Comparison of ENCODE assay signal across 8 mouse cellular contexts in genomic region chr9:37551751-37552531, GRCm38 (mm10). TPM values are rescaled to one million over a fixed set of nuclear protein-coding genes. Genes with fewer than 3 reads are reported as not detected.
DNase-seq lines count a peak whose midpoint lies in the region; ATAC-seq and TF ChIP-seq lines count a peak whose summit lies in the region.

No protein-coding gene starts in this region.

- H3K4me3 ChIP-seq in embryonic facial prominence, embryonic 10.5 days = peak overlapping the region; percentile 60
- H3K4me3 ChIP-seq in myocyte = no peak overlapping the region

- 3% methylated on average over 23 of the region's 23 CpGs for WGBS in embryonic facial prominence, embryonic 10.5 days

- H3K9me3 ChIP-seq in embryonic facial prominence, embryonic 10.5 days = no peaks in the 10 kb centered on the region

- ATAC-seq in inflammation-experienced regulatory T-cells, adult 6 months = peak; percentile 25

- peaks cover 98% of the 10 kb centered on the region for H3K27me3 ChIP-seq in embryonic facial prominence, embryonic 10.5 days (replicated peaks; ENCODE audit: low read depth, poor library complexity, severe bottlenecking)
- H3K27me3 ChIP-seq in myocyte (ENCODE audit: control insufficient read depth, insufficient read depth, insufficient read length) = peaks cover 5% of the 10 kb centered on the region

- no peak overlapping the region for H3K27ac ChIP-seq in embryonic facial prominence, embryonic 10.5 days (replicated peaks)

- H3K36me3 ChIP-seq in embryonic facial prominence, embryonic 10.5 days (replicated peaks) = no peaks in the 10 kb centered on the region
- no peaks in the 10 kb centered on the region for H3K36me3 ChIP-seq in myocyte (ENCODE audit: control insufficient read depth, insufficient read depth)

- peak; percentile 36 to 54 for DNase-seq in left cerebral cortex, postnatal 25 days (ENCODE audit: low spot score in 2 of 2)
- no peak for DNase-seq in left cerebral cortex, adult 8-10 months (ENCODE audit: low spot score in 2 of 2)
- DNase-seq in embryonic facial prominence, embryonic 10.5 days (ENCODE audit: low spot score) = peak; percentile 28
- DNase-seq in cerebellum, adult 9-10 months = no peak
- no peak for DNase-seq in kidney, postnatal 36 days
- no peak for DNase-seq in adipocyte (ENCODE audit: low spot score)

- peaks cover 31% of the 10 kb centered on the region for H3K4me1 ChIP-seq in embryonic facial prominence, embryonic 10.5 days

- H3ac ChIP-seq in myocyte (ENCODE audit: control insufficient read depth, insufficient read length) = no peak overlapping the region

- no peak for TF ChIP-seq POLR2A in myocyte (IDR thresholded peaks at IDR 0.05; ENCODE audit: insufficient read length, low read depth)

- peak overlapping the region; percentile 62 for H3K4me2 ChIP-seq in myocyte (ENCODE audit: low read depth)

- intact Hi-C loops in left cerebral cortex, postnatal 25 days (cut with DNase I) = loop anchor here (1.0 to 5.0 kb wide), 3 partner anchors 16 to 125 kb away; partner anchors contain the start of gene Spa17

- H3K79me2 ChIP-seq in myocyte (ENCODE audit: control insufficient read depth, insufficient read depth) = no peaks in the 10 kb centered on the region

TF ChIP-seq in myocyte, 11 proteins besides CTCF, POLR2A, EP300 and RAD21:
- no peak for TF ChIP-seq POLR2AphosphoS2 (IDR thresholded peaks at IDR 0.05; ENCODE audit: insufficient read length, low read depth)
- TF ChIP-seq MYOD1 (IDR thresholded peaks at IDR 0.05; ENCODE audit: control insufficient read depth in 1 of 3, insufficient read length in 2 of 3, low read depth in 2 of 3) = no peak
- TF ChIP-seq USF1 (IDR thresholded peaks at IDR 0.05; ENCODE audit: low read depth) = no peak
- no peak for TF ChIP-seq TCF3 (IDR thresholded peaks at IDR 0.05; ENCODE audit: insufficient read length, low read depth)
- no peak for TF ChIP-seq MAX (IDR thresholded peaks at IDR 0.05; ENCODE audit: low read depth)
- no peak for TF ChIP-seq SRF (IDR thresholded peaks at IDR 0.05; ENCODE audit: control insufficient read depth, insufficient read length, low read depth)
- no peak for TF ChIP-seq REST (IDR thresholded peaks at IDR 0.05; ENCODE audit: insufficient read depth, insufficient read length)
- no peak for TF ChIP-seq CEBPB (IDR thresholded peaks at IDR 0.05; ENCODE audit: insufficient read depth, poor library complexity, severe bottlenecking)
- no peak for TF ChIP-seq E2F4 (IDR thresholded peaks at IDR 0.05; ENCODE audit: insufficient read depth)
- TF ChIP-seq TCF12 (IDR thresholded peaks at IDR 0.05; ENCODE audit: insufficient read depth, poor library complexity, severe bottlenecking) = no peak
- TF ChIP-seq MYOG (IDR thresholded peaks at IDR 0.05; ENCODE audit: control insufficient read depth in 1 of 3, insufficient read depth in 1 of 3, insufficient read length in 2 of 3, low read depth in 2 of 3) = no peak

RNA-seq across cellular contexts. Expression of gene Nrgn, which starts 0.8 kb away (rescaled TPM):
- total RNA-seq in left cerebral cortex, postnatal 25 days (2021) = 1,000 to 10,000 TPM; 2,274 to 2,374 TPM
- 1,000 to 10,000 TPM; 1,419 to 1,602 (median 1,517) TPM for total RNA-seq in left cerebral cortex, adult 8-10 months (2022)
- 0.48 and 1.0 TPM in 2 replicates for polyA plus RNA-seq in embryonic facial prominence, embryonic 10.5 days (2016; fragmentation: Nextera tagmentation; extraction: Ambion mirVana)
- polyA plus RNA-seq in inflammation-experienced regulatory T-cells, adult 6 months (2017; shearing (Covaris generic)) = 10 to 100 TPM in 1 of 3 experiments, under 1 TPM in 1, not detected in 1; 0.58 to 21.3 TPM
- 0.42 TPM for polyA plus RNA-seq in myocyte (2012; fragmentation: generic; extraction: Trizol)

RNA-seq across cellular contexts. Expression of gene Siae, which starts 3.6 kb away (rescaled TPM):
- total RNA-seq in left cerebral cortex, postnatal 25 days (2021) = 10 to 100 TPM; 20.3 to 24.2 TPM
- 10 to 100 TPM; 15.0 to 18.3 (median 16.8) TPM for total RNA-seq in left cerebral cortex, adult 8-10 months (2022)
- polyA plus RNA-seq in embryonic facial prominence, embryonic 10.5 days (2016; fragmentation: Nextera tagmentation; extraction: Ambion mirVana) = 3.7 and 4.8 TPM in 2 replicates
- polyA plus RNA-seq in inflammation-experienced regulatory T-cells, adult 6 months (2017; shearing (Covaris generic)) = 10 to 100 TPM; 11.7 to 19.8 (median 13.9) TPM
- polyA plus RNA-seq in myocyte (2012; fragmentation: generic; extraction: Trizol) = 0.60 TPM

RNA-seq across cellular contexts. Expression of gene Vsig2, which starts 12.9 kb away (rescaled TPM):
- total RNA-seq in left cerebral cortex, postnatal 25 days (2021) = 1 to 10 TPM; 3.5 to 4.4 TPM
- 1 to 10 TPM; 2.8 to 4.6 (median 3.8) TPM for total RNA-seq in left cerebral cortex, adult 8-10 months (2022)
- polyA plus RNA-seq in embryonic facial prominence, embryonic 10.5 days (2016; fragmentation: Nextera tagmentation; extraction: Ambion mirVana) = 0.59 and 0.78 TPM in 2 replicates
- polyA plus RNA-seq in inflammation-experienced regulatory T-cells, adult 6 months (2017; shearing (Covaris generic)) = under 1 TPM in 1 of 3 experiments, not detected in 2; 0.54 TPM
- polyA plus RNA-seq in myocyte (2012; fragmentation: generic; extraction: Trizol) = not detected

RNA-seq across cellular contexts. Expression of gene Esam, which starts 24.1 kb away (rescaled TPM):
- 10 to 100 TPM; 20.2 to 21.6 TPM for total RNA-seq in left cerebral cortex, postnatal 25 days (2021)
- 10 to 100 TPM; 16.1 to 20.5 (median 16.6) TPM for total RNA-seq in left cerebral cortex, adult 8-10 months (2022)
- polyA plus RNA-seq in embryonic facial prominence, embryonic 10.5 days (2016; fragmentation: Nextera tagmentation; extraction: Ambion mirVana) = 27.0 and 27.5 TPM in 2 replicates
- under 1 TPM in 1 of 3 experiments, not detected in 2; 0.69 TPM for polyA plus RNA-seq in inflammation-experienced regulatory T-cells, adult 6 months (2017; shearing (Covaris generic))
- 0.04 TPM for polyA plus RNA-seq in myocyte (2012; fragmentation: generic; extraction: Trizol)

Comparison
In these comparisons a context has a peak if more than half of its experiments do, and no peak if none do; other contexts are left out.
1. DNase-seq: peak in left cerebral cortex, postnatal 25 days (2 of 2) and embryonic facial prominence, embryonic 10.5 days (single experiment); none in left cerebral cortex, adult 8-10 months (0 of 2), cerebellum, adult 9-10 months (single experiment), kidney, postnatal 36 days (0 of 2) and adipocyte (single experiment).